Mouse (Mus musculus) kidney, adult 2 months (tissue): Measurements from ENCODE around the gene Fam173a. TPM values are rescaled to one million over a fixed set of nuclear protein-coding genes. Genes with fewer than 3 reads are reported as not detected.

Source experiments
- DNase-seq: peaks from one replicate; pipeline ENCODE4 v3.0.0; 2021
- H3K27ac ChIP-seq: fragments of 200-500 bp; 2 replicates; pipeline ENCODE4 v1.5.1; 2012; ENCODE audit warnings: low read depth, low read length, control low read depth, inconsistent platforms; ENCODE audit not compliant: insufficient read depth
- H3K27me3 ChIP-seq: fragments of 200-500 bp; replicated peaks from 2 replicates; pipeline ENCODE4 v1.6.1; 2012; ENCODE audit warnings: mild to moderate bottlenecking, moderate library complexity, low read length, inconsistent platforms; ENCODE audit not compliant: control insufficient read depth, insufficient read depth
- H3K36me3 ChIP-seq: fragments of 200-500 bp; 2 replicates; pipeline ENCODE4 v1.6.1; 2012; ENCODE audit warnings: mild to moderate bottlenecking, moderate library complexity, low read length, inconsistent platforms; ENCODE audit not compliant: control insufficient read depth, insufficient read depth
- H3K4me1 ChIP-seq: fragments of 200-500 bp; 2 replicates; pipeline ENCODE4 v1.6.1; 2011; ENCODE audit warnings: low read length; ENCODE audit not compliant: control insufficient read depth, insufficient read depth
- H3K4me3 ChIP-seq: fragments of 200-500 bp; 2 replicates; pipeline ENCODE4 v1.5.1; 2011; ENCODE audit warnings: mild to moderate bottlenecking, low read depth, low read length, control low read depth; ENCODE audit not compliant: insufficient read depth
- CTCF ChIP-seq: fragments of 200-500 bp; conservative IDR thresholded peaks from 2 replicates; pipeline ENCODE4 v1.5.1; 2011; ENCODE audit warnings: low read depth, mild to moderate bottlenecking, control low read depth, low read length, moderate library complexity, mixed read lengths; ENCODE audit not compliant: insufficient read depth, insufficient read length
- POLR2A ChIP-seq: fragments of 200-500 bp; IDR thresholded peaks from one replicate; pipeline ENCODE4 v1.6.1; 2011; ENCODE audit warnings: low read depth, low read length, control low read depth
- WGBS: fragments of 180-500 bp; shearing (Covaris S2); methylation state at CpG from one replicate; pipeline ENCODE4 v1.1.7; 2018; 5-methylcytosine and 5-hydroxymethylcytosine counted together
- polyA plus RNA-seq: library from polyadenylated mRNA; depleted of rRNA; stranded (reverse); fragments of >200 nt; gene quantifications from 2 replicates; pipeline ENCODE4 v1.2.3, GENCODE M21; 2012

Fam173a gene
- polyA plus RNA-seq, 1 experiment: 158 TPM

DNA sequence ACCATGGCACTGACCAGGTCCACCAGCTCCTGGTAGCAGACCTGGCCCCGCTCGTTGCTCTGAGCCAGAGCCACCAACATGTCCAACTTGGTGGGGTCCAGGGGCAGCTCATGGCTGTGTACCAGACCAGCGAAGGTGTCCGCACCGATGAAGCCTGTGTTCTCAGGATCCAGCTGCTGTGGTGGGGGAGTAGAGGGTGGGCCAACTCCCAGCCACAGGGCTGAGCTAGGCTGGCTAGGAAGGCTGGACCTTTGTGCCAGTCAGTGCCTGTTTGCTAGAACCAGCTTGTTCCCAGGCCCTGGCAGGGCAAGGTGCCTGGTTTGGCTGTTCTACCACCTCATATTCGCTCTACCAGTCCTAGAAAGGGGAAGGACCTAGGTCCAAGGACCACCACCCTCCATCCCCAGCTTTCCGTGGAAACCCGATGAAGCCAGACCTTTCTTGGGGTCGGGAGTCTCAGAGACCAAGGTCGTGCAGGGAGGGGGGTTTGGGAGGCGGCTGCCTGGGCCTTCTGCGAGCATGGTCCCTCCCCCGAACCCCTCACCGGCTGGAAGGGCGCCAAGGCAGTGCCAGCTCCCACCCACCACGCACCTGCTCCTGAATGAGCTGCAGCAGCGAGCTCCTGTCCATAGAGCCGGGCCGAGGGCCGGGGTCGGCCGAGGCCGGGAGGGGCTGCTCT is 43.8 kb upstream of the Fam173a start:
- H3K27me3 ChIP-seq: no peaks in the 10 kb centered on the region
- H3K36me3 ChIP-seq: no peaks in the 10 kb centered on the region; the same call in 1 of the 2 replicates
- peak overlapping the region; percentile 49 for H3K27ac ChIP-seq
- peak overlapping the region; percentile 26 for H3K4me3 ChIP-seq
- peak; percentile 18 for TF ChIP-seq POLR2A
- TF ChIP-seq CTCF: no peak
- H3K4me1 ChIP-seq: peaks cover 37% of the 10 kb centered on the region
- DNase-seq: peak; percentile 68
- WGBS: 9% methylated on average over 23 of the region's 23 CpGs

DNA sequence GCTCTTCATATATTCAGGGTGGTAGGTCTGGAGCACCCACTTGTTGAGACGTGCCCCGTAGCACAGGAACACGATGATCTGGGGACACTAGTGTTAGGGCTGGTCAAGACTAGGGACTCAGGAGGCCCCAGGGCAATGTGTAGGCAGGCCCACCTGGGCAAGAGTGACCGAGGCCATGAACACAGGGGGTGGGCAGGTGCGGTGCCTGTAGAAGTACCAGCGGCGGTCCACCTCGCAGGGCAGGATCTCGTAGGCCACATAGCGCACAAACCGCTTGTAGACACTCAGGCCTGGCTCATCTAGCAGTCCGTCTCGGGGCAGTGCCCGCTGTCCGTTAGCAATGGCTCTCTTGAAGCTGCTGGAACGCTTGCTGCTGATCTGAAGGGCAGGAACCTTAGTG is 43.1 kb upstream of the Fam173a start:
- DNase-seq: peak; percentile 37
- Histone ChIP-seq H3K36me3 (no peaks in the 10 kb centered on the region; the same call in 1 of the 2 replicates), H3K27me3 (no peaks in the 10 kb centered on the region), H3K27ac (peak overlapping the region; percentile 49), H3K4me1 (peaks cover 38% of the 10 kb centered on the region), H3K4me3 (peak overlapping the region; percentile 74)
- WGBS: 59% methylated on average over 16 of the region's 16 CpGs
- no peak for TF ChIP-seq CTCF
- TF ChIP-seq POLR2A: no peak

GRCm38 (mm10) chr17:25835301-25835700 is 42.6 kb upstream of the Fam173a start:
- H3K27ac ChIP-seq: no peak overlapping the region
- H3K4me1 ChIP-seq: peaks cover 38% of the 10 kb centered on the region
- TF ChIP-seq CTCF (no peak), POLR2A (no peak)
- WGBS: 60% methylated on average over 7 of the region's 7 CpGs
- peak overlapping the region; percentile 74; the same call in 1 of the 2 replicates for H3K4me3 ChIP-seq
- no peaks in the 10 kb centered on the region; the same call in 1 of the 2 replicates for H3K36me3 ChIP-seq
- peak; percentile 14 for DNase-seq
- no peaks in the 10 kb centered on the region for H3K27me3 ChIP-seq

GRCm38 (mm10) chr17:25834595-25835222 is 42.0 kb upstream of the Fam173a start:
- peak; percentile 12 for DNase-seq
- peak overlapping the region; percentile 8; the same call in 1 of the 2 replicates for H3K27ac ChIP-seq
- TF ChIP-seq POLR2A (no peak), CTCF (no peak)
- H3K36me3 ChIP-seq: no peaks in the 10 kb centered on the region; the same call in 1 of the 2 replicates
- no peaks in the 10 kb centered on the region for H3K27me3 ChIP-seq
- WGBS: 41% methylated on average over 12 of the region's 12 CpGs
- peak overlapping the region; percentile 74 for H3K4me3 ChIP-seq
- peaks cover 38% of the 10 kb centered on the region for H3K4me1 ChIP-seq

DNA sequence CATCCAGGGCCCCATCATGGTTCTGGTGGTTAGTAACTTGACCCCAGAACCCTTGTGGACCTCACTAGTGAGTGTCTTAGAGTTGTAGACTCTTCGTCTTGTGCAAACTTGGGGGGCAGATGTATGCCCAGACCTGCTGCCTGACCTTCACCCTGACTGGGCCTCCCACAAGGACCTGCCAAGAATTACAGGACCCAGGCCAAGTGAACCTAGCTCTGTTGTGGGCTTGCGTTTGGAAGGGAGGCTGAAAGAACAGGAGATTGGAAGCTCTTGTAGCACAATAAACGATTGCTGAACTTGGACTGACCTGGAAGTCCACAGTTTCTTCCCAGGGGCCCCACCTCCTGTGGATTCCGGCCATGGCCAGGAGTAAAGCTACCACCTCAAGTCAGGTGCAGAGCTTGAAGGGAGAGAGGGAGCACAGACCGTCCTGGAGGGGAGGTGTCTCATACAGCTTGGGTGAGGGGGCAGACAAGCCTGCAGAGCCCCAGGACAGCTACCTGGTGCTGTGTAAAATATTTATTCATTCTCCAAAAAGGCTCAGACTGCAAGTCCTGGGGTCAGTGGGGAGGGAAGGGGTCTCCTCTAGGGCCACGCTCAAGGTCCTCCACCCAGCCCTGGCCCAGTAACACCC is 41.4 kb upstream of the Fam173a start:
- DNase-seq: peak; percentile 91
- H3K36me3 ChIP-seq: no peaks in the 10 kb centered on the region; the same call in 1 of the 2 replicates
- peaks cover 38% of the 10 kb centered on the region for H3K4me1 ChIP-seq
- H3K27me3 ChIP-seq: no peaks in the 10 kb centered on the region
- no peak for TF ChIP-seq POLR2A
- peak overlapping the region; percentile 74 for H3K4me3 ChIP-seq
- H3K27ac ChIP-seq: peak overlapping the region; percentile 99
- 11% methylated on average over 6 of the region's 6 CpGs for WGBS

- WGBS: under 1% methylated on average over 24 of the region's 24 CpGs
- TF ChIP-seq CTCF (no peak), POLR2A (peak; percentile 69)
- peak; percentile 98 for DNase-seq
- Histone ChIP-seq H3K27ac (peak within 1 kb of the TSS; percentile 99), H3K4me3 (peak within 1 kb of the TSS; percentile 76), H3K36me3 (no peaks in the 10 kb centered on the region), H3K27me3 (no peaks in the 10 kb centered on the region), H3K4me1 (peaks cover 37% of the 10 kb centered on the region)
These were observed 40.6 kb upstream of the Fam173a start, which contains the start of gene Stub1 for GRCm38 (mm10) chr17:25833291-25833663. Gene Stub1, minus strand, starts transcription at chr17:25833404.

- Histone ChIP-seq H3K27me3 (no peaks in the 10 kb centered on the region), H3K36me3 (no peaks in the 10 kb centered on the region), H3K4me3 (peak overlapping the region; percentile 76), H3K27ac (peak overlapping the region; percentile 99), H3K4me1 (peaks cover 34% of the 10 kb centered on the region)
- WGBS: under 1% methylated on average over 76 of the region's 77 CpGs
- peak; percentile 27 for TF ChIP-seq POLR2A
- TF ChIP-seq CTCF: no peak
- peak; percentile 100 for DNase-seq
These were observed 40.0 kb upstream of the Fam173a start for GRCm38 (mm10) chr17:25832436-25833290.
